Mouse (Mus musculus) spleen, postnatal 4 days (tissue): ENCODE data around the gene Zmiz1.

Experiments
- DNase-seq, 2 experiments: peaks; one replicate each; pipeline ENCODE4 v3.0.0; 2022; ENCODE audit warnings: low spot score in 2 of 2

Zmiz1 gene

GRCm38 (mm10) chr14:25492567-25493279, 33.7 kb downstream of the Zmiz1 start:
- DNase-seq = no peak

- no peak for DNase-seq
Measured at GRCm38 (mm10) chr14:25493301-25494241, 34.6 kb downstream of the Zmiz1 start.

GRCm38 (mm10) chr14:25494778-25495177, 35.8 kb downstream of the Zmiz1 start:
- no peak for DNase-seq

- DNase-seq = no peak
Measured at GRCm38 (mm10) chr14:25496116-25496515, 37.1 kb downstream of the Zmiz1 start.

GRCm38 (mm10) chr14:25496989-25497388, 38.0 kb downstream of the Zmiz1 start:
- no peak for DNase-seq

- no peak for DNase-seq
Measured at GRCm38 (mm10) chr14:25497596-25497995, 38.6 kb downstream of the Zmiz1 start.

- DNase-seq = no peak
Measured at GRCm38 (mm10) chr14:25498367-25498766, 39.4 kb downstream of the Zmiz1 start.

GRCm38 (mm10) chr14:25499526-25499925, 40.5 kb downstream of the Zmiz1 start:
- no peak for DNase-seq

GRCm38 (mm10) chr14:25500511-25501120, 41.6 kb downstream of the Zmiz1 start:
- DNase-seq = no peak

- DNase-seq = no peak
Measured at GRCm38 (mm10) chr14:25501481-25501880, 42.5 kb downstream of the Zmiz1 start.

- no peak for DNase-seq
Measured at GRCm38 (mm10) chr14:25502355-25502754, 43.4 kb downstream of the Zmiz1 start.

GRCm38 (mm10) chr14:25504241-25504640, 45.3 kb downstream of the Zmiz1 start:
- DNase-seq = no peak

GRCm38 (mm10) chr14:25505201-25505671, 46.3 kb downstream of the Zmiz1 start:
- no peak for DNase-seq

- no peak for DNase-seq
Measured at GRCm38 (mm10) chr14:25508111-25508756, 49.2 kb downstream of the Zmiz1 start.

- no peak for DNase-seq
Measured at GRCm38 (mm10) chr14:25508757-25509139, 49.8 kb downstream of the Zmiz1 start.

GRCm38 (mm10) chr14:25509450-25510129, 50.6 kb downstream of the Zmiz1 start:
- DNase-seq = no peak

GRCm38 (mm10) chr14:25510362-25510761, 51.4 kb downstream of the Zmiz1 start:
- no peak for DNase-seq

GRCm38 (mm10) chr14:25510987-25511386, 52.0 kb downstream of the Zmiz1 start:
- no peak for DNase-seq

GRCm38 (mm10) chr14:25511564-25511963, 52.6 kb downstream of the Zmiz1 start:
- no peak for DNase-seq

GRCm38 (mm10) chr14:25511967-25512366, 53.0 kb downstream of the Zmiz1 start:
- DNase-seq = no peak

GRCm38 (mm10) chr14:25512803-25513202, 53.8 kb downstream of the Zmiz1 start:
- DNase-seq = no peak
